Mouse (Mus musculus): Measurements from ENCODE around the gene Pi4kb. TPM values are rescaled to one million over a fixed set of nuclear protein-coding genes. Genes with fewer than 3 reads are reported as not detected.
"Not testable (repeated sequence)": the region's sequence is repeated elsewhere in the genome, so short reads cannot be mapped to it uniquely, and the experiment has no call there.

Gene Pi4kb
- 20.1 and 23.0 TPM in 2 replicates for polyA plus RNA-seq (2016; fragmentation: Nextera tagmentation; extraction: Ambion mirVana)

- Histone ChIP-seq H3K36me3 (peaks cover 7% of the 10 kb centered on the region; the same call in 1 of the 2 replicates), H3K9ac (peak within 1 kb of the TSS; percentile 93), H3K27me3 (replicated peaks) (no peaks in the 10 kb centered on the region), H3K4me2 (replicated peaks) (peak within 1 kb of the TSS; percentile 80), H3K4me1 (peaks cover 17% of the 10 kb centered on the region), H3K27ac (peak within 1 kb of the TSS; percentile 15), H3K9me3 (no peaks in the 10 kb centered on the region), H3K4me3 (peak within 1 kb of the TSS; percentile 83)
- under 1% methylated on average over 56 of the region's 57 CpGs for WGBS
- ATAC-seq (ENCODE audit: low FRiP score, low read depth), result peak; percentile 97
These were observed at the start of gene Pi4kb for GRCm38 (mm10) chr3:94974528-94975422. Gene Pi4kb (plus strand): TSS chr3:94974731.

GRCm38 (mm10) chr3:94926301-94926736 is 48.2 kb upstream of the Pi4kb start:
- H3K9me3 ChIP-seq; ATAC-seq (ENCODE audit: low FRiP score, low read depth); H3K27ac ChIP-seq; H3K4me3 ChIP-seq; H3K36me3 ChIP-seq; H3K4me2 ChIP-seq (replicated peaks); H3K27me3 ChIP-seq (replicated peaks); H3K9ac ChIP-seq; H3K4me1 ChIP-seq: not testable (repeated sequence)
- WGBS, result 44% methylated on average over 4 of the region's 4 CpGs

DNA sequence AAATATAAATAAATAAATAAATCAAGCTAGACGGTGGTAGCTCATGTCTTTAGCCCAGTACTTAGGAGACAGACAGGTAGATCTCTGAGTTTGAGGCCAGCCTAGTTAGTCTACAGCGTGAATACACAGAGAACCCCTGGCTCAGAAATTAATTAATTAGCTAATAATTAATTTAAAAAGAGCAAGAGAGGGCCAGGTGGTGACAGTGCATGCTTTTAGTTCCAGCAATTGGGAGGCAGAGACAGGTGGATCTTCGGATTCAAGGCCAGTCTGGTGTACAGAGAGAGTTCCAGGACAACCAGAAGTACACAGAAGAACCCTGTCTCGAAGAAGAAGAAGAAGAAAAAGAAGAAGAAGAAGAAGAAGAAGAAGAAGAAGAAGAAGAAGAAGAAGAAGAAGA is 45.6 kb upstream of the Pi4kb start:
- peaks cover 11% of the 10 kb centered on the region; the same call in 1 of the 2 replicates for H3K4me1 ChIP-seq
- not testable (repeated sequence) for H3K9ac ChIP-seq; H3K9me3 ChIP-seq; ATAC-seq (ENCODE audit: low FRiP score, low read depth); H3K27me3 ChIP-seq (replicated peaks); H3K4me3 ChIP-seq; H3K36me3 ChIP-seq; H3K4me2 ChIP-seq (replicated peaks); H3K27ac ChIP-seq
- WGBS, result 85% methylated on average over 4 of the region's 4 CpGs

DNA sequence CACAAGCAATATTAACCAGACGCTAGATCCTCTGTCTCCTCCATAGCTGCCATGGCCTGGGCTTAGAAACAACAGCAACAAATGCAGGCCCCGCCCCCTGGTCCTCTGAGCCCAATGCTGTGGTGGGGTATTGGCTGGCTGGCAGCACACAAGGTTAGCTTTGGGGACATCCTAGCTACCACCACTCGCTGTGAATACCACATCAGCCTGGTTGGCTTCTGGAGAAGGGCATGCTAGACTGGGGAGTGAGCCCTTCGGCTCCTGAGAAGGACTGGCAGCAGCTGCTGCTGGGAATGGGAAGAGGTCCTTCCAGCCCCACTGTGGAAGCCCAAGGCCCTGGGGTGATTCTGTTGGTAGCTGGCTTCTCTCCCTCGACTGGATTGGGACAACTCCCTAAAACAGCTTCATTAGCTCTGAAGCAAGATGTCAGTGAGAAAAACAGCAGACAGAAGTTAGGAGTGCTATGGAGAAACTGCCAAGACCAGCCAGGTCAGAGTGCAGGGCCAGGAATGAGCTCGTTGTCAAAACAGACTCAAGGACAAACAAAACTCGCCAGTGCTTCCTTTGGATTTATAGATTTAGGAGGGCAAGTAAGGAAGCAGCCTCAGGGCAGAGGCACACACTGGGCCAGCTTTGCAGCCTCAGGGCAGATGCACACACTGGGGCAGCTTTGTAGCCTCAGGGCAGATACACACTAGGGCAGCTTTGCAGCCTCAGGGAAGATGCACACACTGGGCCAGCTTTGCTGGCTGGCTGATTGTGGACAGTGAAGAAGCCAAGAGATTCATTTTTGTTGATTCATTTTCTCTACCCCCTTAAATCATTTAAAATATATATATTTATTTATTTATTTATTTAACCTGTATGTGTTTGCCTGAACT is 43.9 kb upstream of the Pi4kb start:
- not testable (repeated sequence) for H3K4me3 ChIP-seq; H3K9me3 ChIP-seq; H3K36me3 ChIP-seq; H3K27me3 ChIP-seq (replicated peaks); H3K9ac ChIP-seq; ATAC-seq (ENCODE audit: low FRiP score, low read depth); H3K27ac ChIP-seq; H3K4me2 ChIP-seq (replicated peaks)
- WGBS, result 56% methylated on average over 7 of the region's 7 CpGs
- peaks cover 11% of the 10 kb centered on the region; the same call in 1 of the 2 replicates for H3K4me1 ChIP-seq

- H3K9ac ChIP-seq; ATAC-seq (ENCODE audit: low FRiP score, low read depth); H3K4me3 ChIP-seq; H3K27ac ChIP-seq; H3K27me3 ChIP-seq (replicated peaks); H3K4me2 ChIP-seq (replicated peaks); H3K36me3 ChIP-seq; H3K9me3 ChIP-seq: not testable (repeated sequence)
- peaks cover 11% of the 10 kb centered on the region; the same call in 1 of the 2 replicates for H3K4me1 ChIP-seq
- 82% methylated on average over 10 of the region's 10 CpGs for WGBS
These were observed 43.0 kb upstream of the Pi4kb start for GRCm38 (mm10) chr3:94931427-94932082.

GRCm38 (mm10) chr3:94932279-94932678 is 42.3 kb upstream of the Pi4kb start:
- not testable (repeated sequence) for H3K36me3 ChIP-seq; H3K4me3 ChIP-seq; H3K9ac ChIP-seq; H3K27ac ChIP-seq; ATAC-seq (ENCODE audit: low FRiP score, low read depth); H3K9me3 ChIP-seq; H3K27me3 ChIP-seq (replicated peaks)
- Histone ChIP-seq H3K4me2 (replicated peaks) (peak overlapping the region; percentile 52), H3K4me1 (peaks cover 11% of the 10 kb centered on the region; the same call in 1 of the 2 replicates)
- WGBS, result 74% methylated on average over 2 of the region's 2 CpGs

DNA sequence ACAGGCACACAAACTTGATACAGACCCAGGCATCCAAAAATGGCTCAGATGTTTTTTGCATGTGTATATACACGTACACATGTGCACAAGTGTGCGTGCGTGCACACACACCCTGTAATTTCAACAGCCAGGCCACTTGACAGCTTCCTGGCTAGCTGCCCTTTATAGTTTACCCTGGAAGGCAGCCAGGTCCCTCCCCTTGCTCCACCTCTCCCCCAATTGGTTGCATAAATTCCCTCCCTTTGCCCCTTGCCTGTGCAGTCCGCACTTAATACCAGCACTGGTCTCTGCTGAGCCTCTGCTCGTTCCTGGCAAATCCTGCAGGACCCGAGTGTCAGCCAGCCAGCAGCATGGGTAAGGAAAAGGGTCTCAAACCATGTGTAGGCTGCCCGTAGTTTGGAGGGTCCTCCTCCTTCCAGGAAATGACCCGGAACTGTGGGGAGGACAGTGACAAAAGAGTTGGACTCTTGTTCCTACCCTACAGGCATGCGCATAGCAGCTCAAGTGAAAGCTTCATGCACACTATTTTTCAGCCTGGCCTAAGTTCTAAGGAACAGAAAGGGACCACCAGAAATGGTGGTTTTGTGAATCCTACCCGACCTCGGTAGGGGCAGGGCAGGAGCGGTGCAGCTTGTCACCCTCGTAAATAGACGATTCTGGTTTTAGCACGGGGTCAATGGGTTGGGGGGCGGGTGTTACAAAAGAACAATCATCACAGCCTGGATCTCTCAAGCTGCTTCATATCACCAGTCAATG is 41.5 kb upstream of the Pi4kb start, which contains the start of gene Selenbp1:
Gene Selenbp1, plus strand, starts transcription at position 248 of the 756 bp plus-strand sequence.
- 19% methylated on average over 16 of the region's 16 CpGs for WGBS
- Histone ChIP-seq H3K4me1 (peaks cover 11% of the 10 kb centered on the region; the same call in 1 of the 2 replicates), H3K4me3 (peak within 1 kb of the TSS; percentile 9), H3K36me3 (no peaks in the 10 kb centered on the region), H3K27me3 (replicated peaks) (no peaks in the 10 kb centered on the region), H3K4me2 (replicated peaks) (peak within 1 kb of the TSS; percentile 52), H3K27ac (no peak within 1 kb of the TSS), H3K9me3 (no peaks in the 10 kb centered on the region), H3K9ac (peak within 1 kb of the TSS; percentile 26; the same call in 1 of the 2 replicates)
- peak; percentile 81 for ATAC-seq (ENCODE audit: low FRiP score, low read depth)

DNA sequence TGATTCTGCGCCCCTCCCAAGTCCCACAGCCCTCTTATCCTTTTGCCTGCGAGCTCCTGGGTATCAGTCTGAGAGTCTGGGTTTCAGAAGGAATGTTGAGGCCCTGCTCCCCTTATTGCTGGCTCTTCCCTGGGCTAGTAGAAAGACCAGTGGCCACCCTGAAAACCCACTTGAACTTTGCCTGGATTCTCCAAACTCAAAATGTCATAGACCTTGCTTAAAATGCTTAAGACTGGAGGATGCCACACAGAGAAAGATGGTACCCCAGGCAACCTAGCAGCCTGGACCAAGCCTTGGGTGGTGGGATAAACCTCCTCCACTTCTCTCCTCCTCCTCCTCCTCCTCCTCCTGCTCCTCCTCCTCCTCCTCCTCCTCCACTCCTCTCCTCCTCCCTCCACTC is 40.9 kb upstream of the Pi4kb start:
- H3K27me3 ChIP-seq (replicated peaks); H3K36me3 ChIP-seq; H3K9ac ChIP-seq; H3K4me2 ChIP-seq (replicated peaks); ATAC-seq (ENCODE audit: low FRiP score, low read depth); H3K9me3 ChIP-seq; H3K4me3 ChIP-seq; H3K27ac ChIP-seq: not testable (repeated sequence)
- peaks cover 11% of the 10 kb centered on the region; the same call in 1 of the 2 replicates for H3K4me1 ChIP-seq
- WGBS, result no CpG with 5 or more reads among the region's 2 CpGs

DNA sequence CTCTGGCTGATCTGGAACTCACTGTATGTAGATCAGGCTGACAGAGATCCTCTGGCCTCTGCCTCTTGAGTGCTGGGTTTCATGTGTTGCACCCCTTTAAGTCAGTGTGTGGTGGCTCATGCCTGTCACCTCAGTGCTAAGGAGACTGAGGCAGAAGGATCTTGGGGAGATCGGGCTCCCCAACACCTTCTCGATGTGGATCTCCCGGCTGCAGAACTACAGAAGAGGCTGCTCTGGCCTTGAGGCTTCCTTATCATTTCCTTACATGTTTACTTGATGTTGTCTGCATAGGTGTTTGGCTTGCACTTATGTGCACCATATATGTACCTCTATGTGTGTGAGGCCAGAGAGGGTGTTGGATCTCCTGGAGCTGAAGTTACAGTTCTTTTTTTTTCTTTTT is 40.0 kb upstream of the Pi4kb start:
- 95% methylated on average over 3 of the region's 3 CpGs for whole genome bisulfite sequencing
- ATAC-seq (ENCODE audit: low FRiP score, low read depth), result not testable (repeated sequence)

GRCm38 (mm10) chr3:94935332-94935731 is 39.2 kb upstream of the Pi4kb start:
- ATAC-seq (ENCODE audit: low FRiP score, low read depth); H3K9me3 ChIP-seq: not testable (repeated sequence)
- 94% methylated on average over 3 of the region's 3 CpGs for WGBS

More for the DNA sequence above, 40.0 kb upstream of the Pi4kb start:
- not testable (repeated sequence) for H3K4me3 ChIP-seq; H3K27me3 ChIP-seq (replicated peaks); H3K36me3 ChIP-seq; H3K9me3 ChIP-seq; H3K4me2 ChIP-seq (replicated peaks); H3K27ac ChIP-seq; H3K9ac ChIP-seq
- H3K4me1 ChIP-seq, result peaks cover 11% of the 10 kb centered on the region; the same call in 1 of the 2 replicates

DNA sequence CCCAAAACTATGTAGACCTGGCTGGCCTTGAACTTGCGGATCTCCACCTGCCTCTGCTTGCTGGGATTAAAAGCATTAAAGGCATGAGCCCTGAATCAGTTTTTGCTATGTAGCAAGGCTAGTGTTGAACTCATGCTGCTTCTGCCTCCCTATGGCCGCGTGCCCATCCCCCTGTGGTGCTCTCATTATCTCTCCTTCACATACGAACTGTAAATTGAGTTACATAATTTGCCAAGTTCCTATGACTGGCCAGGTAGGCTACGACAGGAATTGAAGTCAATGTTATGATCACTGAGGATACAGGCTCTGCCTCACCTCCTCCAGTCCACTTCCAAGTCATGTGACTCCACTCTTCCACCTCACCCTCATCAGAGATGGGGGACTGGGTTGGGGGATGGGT is 38.4 kb upstream of the Pi4kb start:
- not testable (repeated sequence) for H3K27ac ChIP-seq; H3K9ac ChIP-seq; H3K36me3 ChIP-seq; H3K9me3 ChIP-seq; ATAC-seq (ENCODE audit: low FRiP score, low read depth); H3K4me2 ChIP-seq (replicated peaks); H3K4me3 ChIP-seq; H3K27me3 ChIP-seq (replicated peaks)
- H3K4me1 ChIP-seq, result peaks cover 11% of the 10 kb centered on the region; the same call in 1 of the 2 replicates
- 80% methylated on average over 5 of the region's 5 CpGs for WGBS

More at GRCm38 (mm10) chr3:94935332-94935731, 39.2 kb upstream of the Pi4kb start:
- not testable (repeated sequence) for H3K36me3 ChIP-seq; H3K9ac ChIP-seq; H3K4me2 ChIP-seq (replicated peaks); H3K4me3 ChIP-seq; H3K27ac ChIP-seq; H3K27me3 ChIP-seq (replicated peaks)
- peaks cover 11% of the 10 kb centered on the region; the same call in 1 of the 2 replicates for H3K4me1 ChIP-seq
